Mouse (Mus musculus): ENCODE data around the gene Lck. TPM values are rescaled to one million over a fixed set of nuclear protein-coding genes. Genes with fewer than 3 reads are reported as not detected.

The Lck gene
- total RNA-seq, 2 experiments from 2014 or later = 4.8 to 5.8 TPM

DNA sequence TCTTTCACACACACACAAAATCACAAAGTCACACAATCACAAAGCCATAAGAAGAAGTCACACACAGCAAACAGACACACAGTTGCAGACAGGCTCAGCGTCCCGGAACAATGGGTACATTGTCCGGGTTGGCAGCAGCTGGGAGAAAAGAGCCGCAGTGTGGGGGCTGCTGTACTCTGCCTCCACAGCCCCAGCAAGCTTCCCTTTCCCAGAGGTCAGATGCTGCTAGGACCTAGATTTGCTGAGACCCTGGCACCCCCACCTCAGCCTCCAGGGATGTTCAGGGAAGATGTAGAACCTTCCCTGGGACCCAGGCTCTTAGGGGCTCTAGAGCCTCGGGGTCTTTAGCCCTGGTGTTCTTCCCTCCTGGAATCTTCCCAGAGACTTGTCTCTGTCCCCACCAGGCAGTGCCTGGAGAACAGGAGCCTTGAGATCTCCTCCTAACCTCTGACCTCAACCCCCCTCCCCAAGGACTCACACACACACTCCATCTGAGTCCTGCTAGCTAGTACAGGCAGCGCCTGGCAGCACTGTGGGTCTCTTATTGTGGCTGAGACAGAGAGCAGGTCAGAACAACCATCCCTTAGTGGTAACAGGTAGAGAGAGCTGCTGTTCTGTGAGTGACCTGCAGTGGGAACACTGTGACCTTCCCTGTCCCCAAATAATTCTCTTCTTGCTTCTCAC lies 61.9 kb downstream of the Lck start:
- ATAC-seq (replicated peaks; ENCODE audit: poor library complexity, severe bottlenecking) = no peak

DNA sequence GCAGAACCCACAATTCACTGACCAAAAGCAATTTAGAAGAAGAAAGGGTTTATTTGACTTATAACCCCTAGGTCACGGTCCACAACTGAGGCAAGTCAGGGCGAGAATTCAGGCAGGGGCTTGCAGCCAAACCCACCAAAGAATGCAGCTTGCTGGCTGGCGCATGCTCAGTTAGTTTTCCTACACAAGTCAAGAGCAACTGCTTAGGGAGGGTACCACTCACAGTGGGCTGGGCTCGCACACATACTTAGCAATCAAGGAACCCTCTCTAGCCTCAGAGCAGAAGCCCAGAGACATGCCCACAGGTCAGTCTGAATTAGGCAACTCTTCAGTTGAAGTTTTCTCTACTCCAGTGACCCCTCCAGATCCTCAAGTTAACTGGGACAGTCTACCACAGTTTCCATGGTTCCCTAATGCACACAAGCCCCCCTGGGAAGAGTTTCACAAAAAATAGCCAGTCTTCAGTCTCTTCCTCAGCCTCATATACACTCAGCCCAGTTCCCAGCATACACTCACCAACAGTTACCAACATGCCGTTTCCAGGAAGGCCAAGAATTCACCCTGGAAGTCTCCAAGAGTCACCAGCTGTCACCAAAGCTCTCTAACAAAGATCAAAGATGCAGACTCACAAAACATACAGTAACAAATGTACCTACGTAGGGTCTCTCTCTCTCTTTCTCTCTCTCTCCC lies 62.6 kb downstream of the Lck start:
- ATAC-seq (replicated peaks; ENCODE audit: poor library complexity, severe bottlenecking) = no peak

DNA sequence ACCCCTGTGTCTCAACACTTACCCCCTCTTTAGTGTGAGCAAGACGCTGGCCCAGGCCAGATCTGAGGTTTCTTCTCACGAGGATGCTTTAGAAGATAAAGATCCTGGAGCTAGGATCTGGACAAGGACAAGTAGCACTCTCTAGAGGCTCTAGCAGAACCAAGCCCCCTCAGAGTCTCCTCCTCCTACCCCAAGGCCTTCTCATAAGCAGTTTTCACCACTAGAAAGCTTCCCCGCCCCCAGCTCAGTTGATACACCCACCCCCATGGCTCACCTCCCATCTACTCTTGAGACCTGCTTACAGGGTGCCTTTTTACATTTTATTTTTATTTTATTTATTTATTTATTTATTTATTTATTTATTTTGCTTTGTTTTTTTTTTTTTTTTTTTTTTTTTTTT lies 63.8 kb downstream of the Lck start:
- ATAC-seq (replicated peaks; ENCODE audit: poor library complexity, severe bottlenecking) = no peak

DNA sequence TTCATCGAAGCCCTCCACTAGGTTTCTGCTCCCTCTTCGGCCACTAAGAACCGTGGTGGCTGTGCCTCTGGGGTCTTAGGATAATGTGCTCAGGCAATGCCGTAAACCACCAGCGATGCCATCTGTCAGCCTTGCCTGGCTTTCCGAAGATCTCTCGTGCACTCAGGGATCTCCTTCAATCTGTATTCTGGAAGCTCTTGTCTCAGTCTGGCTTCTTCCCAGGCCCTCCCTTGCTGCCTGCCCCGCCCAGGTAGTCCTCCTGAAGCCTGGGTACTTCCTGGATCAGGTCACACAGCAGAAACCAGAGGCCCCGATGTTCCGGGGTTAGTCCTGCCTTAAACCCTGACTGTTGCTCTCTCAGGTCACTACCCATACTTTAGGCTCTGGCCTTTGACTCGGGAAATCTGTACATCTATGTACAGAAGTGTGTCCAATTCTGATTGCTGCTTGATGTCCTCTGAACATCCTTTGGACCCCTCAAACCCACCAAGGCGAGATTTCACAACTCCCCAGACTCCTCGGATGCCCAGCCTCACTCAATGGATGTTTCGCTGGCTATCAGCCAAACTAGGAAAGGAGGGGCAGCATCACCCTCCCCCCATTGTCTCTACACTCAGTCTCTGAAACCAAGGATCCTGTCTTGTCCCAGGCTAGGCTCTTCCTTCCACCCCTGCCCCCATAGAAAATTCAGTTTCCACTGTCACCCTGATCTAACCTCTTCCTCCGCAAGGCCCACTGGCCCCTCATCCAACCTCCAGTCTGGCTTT lies 64.4 kb downstream of the Lck start:
- no peak for ATAC-seq (replicated peaks; ENCODE audit: poor library complexity, severe bottlenecking)

DNA sequence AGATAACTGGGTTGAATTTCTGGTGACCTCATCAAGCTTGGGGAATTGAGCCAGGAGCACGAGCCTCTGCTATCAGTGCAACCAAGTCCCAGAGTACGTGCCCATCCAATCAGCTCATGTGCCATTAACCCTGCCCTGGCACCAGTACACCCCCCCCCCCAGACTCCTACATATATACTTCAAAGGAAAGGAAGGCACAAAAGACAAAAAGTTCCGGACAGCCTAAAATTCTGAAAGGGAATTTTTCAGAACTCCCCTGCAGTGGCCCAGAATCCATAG lies 65.3 kb downstream of the Lck start:
- ATAC-seq (replicated peaks; ENCODE audit: poor library complexity, severe bottlenecking) = no peak

DNA sequence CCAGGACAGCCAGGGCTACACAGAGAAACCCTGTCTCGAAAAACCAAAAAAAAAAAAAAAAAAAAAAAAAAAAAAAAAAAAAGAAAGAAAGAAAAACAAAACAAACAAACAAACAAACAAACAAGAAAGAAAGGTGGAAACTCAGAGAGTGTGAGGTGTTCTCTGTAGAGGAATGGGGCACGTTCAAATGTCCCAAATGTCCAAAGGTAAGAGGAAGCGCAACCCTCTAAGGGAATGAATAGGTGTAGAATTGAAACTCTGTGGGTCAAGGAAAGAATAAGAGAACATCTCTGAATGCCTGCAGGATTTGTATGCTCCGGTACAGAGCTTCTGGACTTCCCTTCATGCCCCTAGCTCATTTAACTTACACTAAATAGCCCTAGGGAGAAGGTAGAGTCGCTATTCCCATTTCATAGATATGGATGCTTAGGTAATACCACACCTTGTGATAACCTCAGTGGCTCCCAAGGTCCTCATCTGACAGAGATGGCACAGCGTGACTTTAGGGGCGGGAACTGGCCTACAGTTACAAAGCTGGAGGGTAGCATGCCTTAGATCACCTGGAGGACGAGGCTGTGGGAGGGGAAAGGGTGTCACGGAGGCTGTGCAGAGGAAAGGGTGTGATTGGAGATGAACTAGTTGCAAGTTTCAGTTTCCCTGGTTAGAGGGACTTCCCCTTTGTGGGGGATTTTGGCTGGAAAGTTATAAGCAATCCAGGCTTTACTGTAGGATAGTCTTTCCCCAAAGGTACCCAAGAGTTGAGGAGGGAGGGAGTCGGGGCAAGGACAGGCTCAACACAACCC lies 65.8 kb downstream of the Lck start:
- peak; percentile 68 for ATAC-seq (replicated peaks; ENCODE audit: poor library complexity, severe bottlenecking)

DNA sequence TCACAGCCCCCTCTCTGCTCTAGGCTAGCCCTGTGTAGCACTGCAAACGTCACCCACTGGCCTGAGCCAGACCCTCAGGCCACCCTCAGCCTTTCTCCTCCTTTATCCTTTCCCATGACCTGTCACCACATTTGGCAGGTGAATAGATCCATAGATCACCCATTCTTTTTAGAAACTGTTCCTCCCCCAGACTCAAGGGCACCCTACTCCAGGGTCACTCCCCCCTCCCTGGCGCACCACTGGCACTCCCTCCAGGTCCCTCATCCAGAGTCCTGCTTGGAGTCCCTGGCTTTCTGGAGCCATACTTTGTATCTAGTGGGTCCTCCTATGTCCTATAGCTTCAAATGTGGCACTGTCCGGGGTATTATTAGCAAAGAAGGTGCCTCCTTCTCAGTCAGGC lies 67.9 kb downstream of the Lck start:
- ATAC-seq (replicated peaks; ENCODE audit: poor library complexity, severe bottlenecking) = no peak

DNA sequence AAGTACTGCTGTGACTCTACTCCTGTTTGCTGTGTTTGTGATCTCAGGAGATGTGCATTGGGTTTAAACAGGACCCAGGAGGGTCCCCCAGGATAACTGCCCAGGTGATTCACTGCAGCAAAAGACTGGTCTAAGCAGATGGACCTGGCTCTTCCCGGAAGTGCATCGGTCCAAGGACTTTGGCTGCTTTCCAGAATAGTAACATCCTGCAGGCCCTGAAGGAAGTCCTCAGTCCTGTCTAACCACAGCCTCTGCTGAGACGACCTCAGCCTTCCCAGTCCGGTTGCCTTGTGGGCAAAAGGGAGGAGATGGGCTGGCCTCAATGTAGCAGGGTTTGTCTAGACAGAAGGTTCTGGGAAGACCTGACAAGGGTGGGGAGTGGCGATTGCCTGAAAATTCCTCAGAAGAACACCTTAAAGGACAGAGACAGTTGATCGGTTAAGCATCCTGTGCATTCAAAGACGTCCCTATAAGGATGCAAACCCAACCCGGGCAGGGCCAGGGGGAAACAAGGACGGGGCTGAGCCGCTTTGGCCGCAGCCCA lies 70.5 kb downstream of the Lck start:
- no peak; the same call in 1 of the 2 replicates for ATAC-seq (replicated peaks; ENCODE audit: poor library complexity, severe bottlenecking)

DNA sequence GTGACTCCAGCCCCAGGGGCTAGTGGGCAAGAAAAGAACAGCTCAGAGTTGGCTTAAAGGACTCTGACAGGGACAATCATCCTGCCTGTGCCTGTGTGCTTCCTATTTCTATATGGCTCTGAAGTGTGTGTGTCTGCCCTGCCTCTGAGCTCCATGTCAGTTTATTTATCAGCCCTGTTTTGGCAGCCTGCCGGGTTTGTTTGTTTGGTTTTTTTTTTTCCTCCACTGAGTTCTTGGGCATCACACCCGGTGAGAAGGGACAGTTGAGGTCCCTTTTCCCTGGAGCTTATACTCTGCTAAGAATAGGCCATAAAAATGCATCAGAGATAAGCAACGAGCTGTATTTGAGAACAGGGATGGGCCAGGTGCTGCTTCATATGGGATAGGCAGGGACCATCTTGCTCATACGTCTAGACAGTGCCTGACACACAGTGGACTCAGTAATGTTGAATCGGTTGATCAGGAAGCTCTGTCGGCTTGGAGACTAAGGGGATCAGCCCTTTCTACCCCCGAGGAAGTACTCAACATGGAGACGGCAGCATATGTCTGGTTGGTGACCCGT lies 71.0 kb downstream of the Lck start:
- ATAC-seq (replicated peaks; ENCODE audit: poor library complexity, severe bottlenecking) = no peak

DNA sequence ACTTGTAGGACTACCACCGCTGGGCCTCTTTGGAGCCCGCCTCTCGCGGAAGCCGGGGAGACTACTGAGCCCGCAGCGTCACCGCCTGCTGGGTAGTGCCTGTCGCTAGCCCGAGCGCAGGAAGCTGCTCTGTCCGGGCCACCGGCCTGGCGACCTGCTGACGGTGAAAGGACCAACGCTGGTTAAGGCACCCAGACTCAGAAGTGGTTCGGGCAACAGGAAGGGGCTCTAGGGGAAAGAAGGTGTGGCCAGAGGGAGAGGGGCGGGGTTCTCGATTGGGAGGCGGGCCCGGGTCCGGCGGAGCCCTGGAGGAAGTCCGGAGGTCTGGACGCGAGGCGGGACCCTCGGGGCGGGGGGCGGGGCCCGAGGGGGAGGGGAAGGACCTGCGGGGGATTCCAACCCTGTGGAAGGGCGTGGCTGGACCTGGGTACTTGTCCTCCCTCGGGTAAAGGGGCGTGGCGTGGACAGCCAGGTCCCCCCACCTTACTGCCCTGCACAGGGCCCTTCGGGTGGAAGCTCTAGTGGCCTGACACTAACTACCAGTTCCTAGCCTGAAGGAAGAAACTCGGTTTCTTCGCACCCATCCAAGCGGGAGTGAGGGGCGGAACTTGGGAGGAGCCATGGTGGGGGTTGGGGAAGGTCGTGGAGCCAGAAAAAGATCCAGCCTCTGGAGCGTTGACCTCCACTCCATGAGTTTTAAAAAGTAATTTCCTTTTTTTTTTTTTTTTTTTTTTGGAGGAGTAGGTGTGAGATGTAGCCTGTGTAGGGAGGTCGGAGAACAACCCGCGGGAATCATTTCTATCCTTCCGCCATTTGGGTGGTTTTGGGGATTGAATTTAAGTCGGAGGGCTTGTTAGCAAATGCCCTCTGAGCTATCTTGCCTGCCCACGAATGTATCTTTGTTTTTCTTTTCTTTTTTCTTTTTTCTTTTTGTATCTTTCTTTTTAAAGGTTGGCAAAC lies 72.6 kb downstream of the Lck start:
- ATAC-seq (replicated peaks; ENCODE audit: poor library complexity, severe bottlenecking) = peak; percentile 67

DNA sequence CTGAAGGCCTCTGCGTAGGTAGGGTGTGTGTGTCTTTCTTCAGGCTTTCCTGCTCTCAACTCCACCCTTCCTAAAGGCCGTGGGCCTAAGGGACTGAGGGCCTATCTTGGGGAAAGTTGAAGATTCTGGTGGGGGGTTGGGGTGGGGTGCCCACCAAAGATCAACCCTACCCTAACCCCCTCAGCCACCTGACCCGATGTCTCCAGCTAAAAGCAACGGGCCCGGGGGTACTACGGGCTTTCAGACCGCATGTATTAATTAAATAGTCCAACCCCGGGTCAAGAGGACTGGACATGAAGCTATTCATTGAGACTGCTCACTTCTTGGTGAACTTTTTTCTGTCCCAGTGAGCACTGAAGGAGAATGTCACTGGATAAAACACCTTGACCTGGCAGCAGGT lies 73.4 kb downstream of the Lck start:
- no peak for ATAC-seq (replicated peaks; ENCODE audit: poor library complexity, severe bottlenecking)

DNA sequence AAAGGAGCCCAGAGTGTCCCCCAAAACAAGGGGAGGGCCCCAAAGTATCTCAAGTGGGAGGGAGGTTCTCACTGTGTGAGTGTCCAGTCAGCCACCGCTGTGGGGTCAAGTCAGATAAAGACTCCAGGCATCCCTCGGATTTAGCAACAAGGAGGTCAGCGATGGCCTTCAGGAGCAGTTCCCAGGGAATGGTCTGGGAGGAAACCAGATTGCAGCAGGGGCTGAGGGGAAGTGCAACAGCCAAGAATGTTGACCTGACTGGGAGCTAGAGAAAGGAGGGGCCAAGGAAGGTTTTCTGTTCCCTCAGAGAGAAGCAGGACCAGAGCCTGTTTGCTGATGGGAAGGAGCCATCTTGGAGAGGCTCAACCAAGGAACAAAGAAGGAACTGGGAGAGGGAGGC lies 74.5 kb downstream of the Lck start:
- ATAC-seq (replicated peaks; ENCODE audit: poor library complexity, severe bottlenecking) = no peak

Other genes with a start within 250 kb of the Lck start
- gene Rbbp4, start 238.3 kb downstream of the Lck start, total RNA-seq (2014; fragmentation: Nextera tagmentation) = 160 and 220 TPM in 2 replicates
- 133 and 136 TPM in 2 replicates for gene Rbbp4, start 238.3 kb downstream of the Lck start, total RNA-seq (2017)
- 87.7 and 90.3 TPM in 2 replicates for gene Zbtb8os, start 237.9 kb downstream of the Lck start, total RNA-seq (2014; fragmentation: Nextera tagmentation)
- gene Zbtb8os, start 237.9 kb downstream of the Lck start, total RNA-seq (2017) = 67.3 and 124 TPM in 2 replicates
- gene Zbtb8a, start 195.5 kb downstream of the Lck start, total RNA-seq (2014; fragmentation: Nextera tagmentation) = 0.30 and 5.4 TPM in 2 replicates
- 6.9 and 7.6 TPM in 2 replicates for gene Zbtb8a, start 195.5 kb downstream of the Lck start, total RNA-seq (2017)
- gene Zbtb8b, start 132.8 kb downstream of the Lck start, total RNA-seq (2014; fragmentation: Nextera tagmentation) = not detected in 2 replicates
- not detected in 2 replicates for gene Zbtb8b, start 132.8 kb downstream of the Lck start, total RNA-seq (2017)
- gene Bsdc1, start 112.1 kb downstream of the Lck start, total RNA-seq (2014; fragmentation: Nextera tagmentation) = 14.7 and 32.8 TPM in 2 replicates
- gene Bsdc1, start 112.1 kb downstream of the Lck start, total RNA-seq (2017) = 17.9 and 23.1 TPM in 2 replicates
- not detected in 2 replicates for gene Tssk3, start 82.6 kb downstream of the Lck start, total RNA-seq (2014; fragmentation: Nextera tagmentation)
- gene Tssk3, start 82.6 kb downstream of the Lck start, total RNA-seq (2017) = not detected in 2 replicates
- not detected in 2 replicates for gene Fam229a, start 82.5 kb downstream of the Lck start, total RNA-seq (2014; fragmentation: Nextera tagmentation)
- not detected in 2 replicates for gene Fam229a, start 82.5 kb downstream of the Lck start, total RNA-seq (2017)
- gene Marcksl1, start 60.1 kb downstream of the Lck start, total RNA-seq (2014; fragmentation: Nextera tagmentation) = 27.6 and 45.5 TPM in 2 replicates
- gene Marcksl1, start 60.1 kb downstream of the Lck start, total RNA-seq (2017) = 28.4 and 29.9 TPM in 2 replicates
- 109 and 142 TPM in 2 replicates for gene Hdac1, start 30.9 kb downstream of the Lck start, total RNA-seq (2014; fragmentation: Nextera tagmentation)
- gene Hdac1, start 30.9 kb downstream of the Lck start, total RNA-seq (2017) = 62.6 and 74.9 TPM in 2 replicates
- gene Fam167b, start 4.9 kb upstream of the Lck start, total RNA-seq (2014; fragmentation: Nextera tagmentation) = not detected in 2 replicates
- gene Fam167b, start 4.9 kb upstream of the Lck start, total RNA-seq (2017) = not detected in 2 replicates
- gene Eif3i, start 27.0 kb upstream of the Lck start, total RNA-seq (2014; fragmentation: Nextera tagmentation) = 335 and 353 TPM in 2 replicates
- gene Eif3i, start 27.0 kb upstream of the Lck start, total RNA-seq (2017) = 257 and 296 TPM in 2 replicates
- 68.9 and 102 TPM in 2 replicates for gene Tmem234, start 27.0 kb upstream of the Lck start, total RNA-seq (2014; fragmentation: Nextera tagmentation)
- gene Tmem234, start 27.0 kb upstream of the Lck start, total RNA-seq (2017) = 73.9 and 74.9 TPM in 2 replicates
- 1.1 and 4.0 TPM in 2 replicates for gene Dcdc2b, start 40.6 kb upstream of the Lck start, total RNA-seq (2014; fragmentation: Nextera tagmentation)
- not detected in 2 replicates for gene Dcdc2b, start 40.6 kb upstream of the Lck start, total RNA-seq (2017)
- gene Iqcc, start 45.5 kb upstream of the Lck start, total RNA-seq (2014; fragmentation: Nextera tagmentation) = 22.0 and 26.0 TPM in 2 replicates
- 15.0 and 15.7 TPM in 2 replicates for gene Iqcc, start 45.5 kb upstream of the Lck start, total RNA-seq (2017)
- gene Ccdc28b, start 50.3 kb upstream of the Lck start, total RNA-seq (2014; fragmentation: Nextera tagmentation) = 44.7 and 57.5 TPM in 2 replicates
- gene Ccdc28b, start 50.3 kb upstream of the Lck start, total RNA-seq (2017) = 53.4 and 65.8 TPM in 2 replicates
- gene Txlna, start 67.4 kb upstream of the Lck start, total RNA-seq (2014; fragmentation: Nextera tagmentation) = 40.9 and 50.2 TPM in 2 replicates
- gene Txlna, start 67.4 kb upstream of the Lck start, total RNA-seq (2017) = 106 and 107 TPM in 2 replicates
- 41.0 and 61.4 TPM in 2 replicates for gene Kpna6, start 99.1 kb upstream of the Lck start, total RNA-seq (2014; fragmentation: Nextera tagmentation)
- gene Kpna6, start 99.1 kb upstream of the Lck start, total RNA-seq (2017) = 20.4 and 26.4 TPM in 2 replicates
- gene Tmem39b, start 123.2 kb upstream of the Lck start, total RNA-seq (2014; fragmentation: Nextera tagmentation) = 15.8 and 44.1 TPM in 2 replicates
- 6.2 and 12.2 TPM in 2 replicates for gene Tmem39b, start 123.2 kb upstream of the Lck start, total RNA-seq (2017)
- 98.7 and 104 TPM in 2 replicates for gene Khdrbs1, start 168.7 kb upstream of the Lck start, total RNA-seq (2014; fragmentation: Nextera tagmentation)
- 82.8 and 84.2 TPM in 2 replicates for gene Khdrbs1, start 168.7 kb upstream of the Lck start, total RNA-seq (2017)
- 277 and 304 TPM in 2 replicates for gene Ptp4a2, start 237.6 kb upstream of the Lck start, total RNA-seq (2014; fragmentation: Nextera tagmentation)
- gene Ptp4a2, start 237.6 kb upstream of the Lck start, total RNA-seq (2017) = 345 and 391 TPM in 2 replicates

Data from granulocyte monocyte progenitor cell, adult 5-6 weeks (primary cell).